Mouse (Mus musculus): ENCODE data around the gene Narfl.

DNA sequence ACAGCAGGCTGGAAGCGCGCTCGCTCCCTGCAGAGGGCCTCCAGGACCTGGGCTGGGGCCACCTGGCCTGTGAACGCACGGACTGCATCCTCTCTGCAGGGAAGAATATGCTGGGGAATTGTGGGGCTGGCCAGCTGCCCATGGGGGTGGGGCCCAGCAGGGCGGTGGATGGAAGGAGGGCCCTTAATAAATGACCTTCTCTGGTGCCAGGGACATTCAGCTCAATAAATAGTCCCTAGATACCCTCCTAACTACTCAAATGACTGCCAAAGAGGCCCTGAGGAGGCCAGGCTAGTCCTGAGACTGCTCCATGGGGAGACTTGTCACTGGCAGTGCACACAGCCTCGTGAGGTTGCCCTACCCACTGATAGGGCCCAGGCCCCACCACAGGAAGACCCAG, 9.5 kb downstream of the Narfl start:
- TF ChIP-seq CTCF (conservative IDR thresholded peaks at IDR 0.05; ENCODE audit: insufficient read depth, insufficient read length, low read depth, low read length) (no peak), POLR2A (IDR thresholded peaks at IDR 0.05; ENCODE audit: low read depth, low read length) (no peak)
